Comparison of ENCODE assay signal across 9 mouse cellular contexts in genomic region chr15:93596285-93596684, GRCm38 (mm10). TPM values are rescaled to one million over a fixed set of nuclear protein-coding genes. Genes with fewer than 3 reads are reported as not detected.
DNase-seq lines count a peak whose midpoint lies in the region; ATAC-seq and TF ChIP-seq lines count a peak whose summit lies in the region.
"Had no signal": no experiment of that assay in that cellular context is flagged by ENCODE, and none has a peak within 500 bp of the region (broad histone marks: within the 10 kb centered on the region; RNA-seq: fewer than 3 reads in every experiment).

No protein-coding gene starts in this region.

- peak overlapping the region; percentile 80 for H3K9ac ChIP-seq in hindbrain, postnatal 0 days (replicated peaks; ENCODE audit: low read length)

- peak overlapping the region; percentile 80 for H3K4me3 ChIP-seq in cortical plate, adult 2 months (ENCODE audit: insufficient read depth, low read length)
- H3K4me3 ChIP-seq in hindbrain, postnatal 0 days (ENCODE audit: low read length), result peak overlapping the region; percentile 64
- H3K4me3 ChIP-seq in left cerebral cortex, adult 2 months, result peak overlapping the region; percentile 99

- peak; percentile 38; the same call in 1 of the 2 replicates for ATAC-seq in hindbrain, postnatal 0 days

- H3K9me3 ChIP-seq in hindbrain, postnatal 0 days (ENCODE audit: low read length), result no peaks in the 10 kb centered on the region

- no peaks in the 10 kb centered on the region for H3K27me3 ChIP-seq in hindbrain, postnatal 0 days (ENCODE audit: insufficient read depth, low read length)

- no peak for TF ChIP-seq POLR2A in cortical plate, adult 2 months (IDR thresholded peaks at IDR 0.05; ENCODE audit: extremely low read depth, insufficient read depth, low read length)

- H3K27ac ChIP-seq in cortical plate, adult 2 months (ENCODE audit: insufficient read depth, low read length), result peak overlapping the region; percentile 88
- peak overlapping the region; percentile 84; the same call in 1 of the 2 replicates for H3K27ac ChIP-seq in hindbrain, postnatal 0 days
- H3K27ac ChIP-seq in left cerebral cortex, adult 2 months, result peak overlapping the region; percentile 95
- H3K27ac ChIP-seq: macrophage had no signal

- H3K36me3 ChIP-seq in hindbrain, postnatal 0 days (ENCODE audit: insufficient read depth, low read length), result no peaks in the 10 kb centered on the region

- peak overlapping the region; percentile 85 for H3K4me2 ChIP-seq in hindbrain, postnatal 0 days (ENCODE audit: low read depth, low read length)

- peak; percentile 71 for DNase-seq in adipocyte (ENCODE audit: low spot score)
- DNase-seq in gastrocnemius, postnatal 10 days, result peak; percentile 68
- DNase-seq in hindbrain, postnatal 0 days (ENCODE audit: low spot score), result peak; percentile 65
- DNase-seq in left cerebral cortex, adult 2 months (ENCODE audit: extremely low spot score in 1 of 2, low spot score in 2 of 2), result peak; percentile 73 to 81
- peak; percentile 79 to 86 for DNase-seq in lung, postnatal 4 days
- DNase-seq in right cerebral cortex, adult 2 months (ENCODE audit: low spot score in 2 of 2), result peak; percentile 81 to 84
- no peak for DNase-seq in c-Kit-positive CD71-positive TER-119-positive erythroid progenitor cells, embryonic 14.5 days (ENCODE audit: low spot score)

- H3K4me1 ChIP-seq in cortical plate, adult 2 months (ENCODE audit: control insufficient read depth, insufficient read depth, low read length), result no peaks in the 10 kb centered on the region; the same call in 1 of the 2 replicates
- peaks cover 9% of the 10 kb centered on the region; the same call in 1 of the 2 replicates for H3K4me1 ChIP-seq in hindbrain, postnatal 0 days (ENCODE audit: insufficient read depth, low read length)

- under 1% methylated on average over 11 of the region's 11 CpGs for WGBS in hindbrain, postnatal 0 days

- TF ChIP-seq CTCF in cortical plate, adult 2 months (IDR thresholded peaks at IDR 0.05; ENCODE audit: extremely low read depth, insufficient read depth, low read length), result no peak
- TF ChIP-seq CTCF in hindbrain, postnatal 0 days (IDR thresholded peaks at IDR 0.05; ENCODE audit: low read depth), result no peak
- no peak for TF ChIP-seq CTCF in left cerebral cortex, adult 2 months (IDR thresholded peaks at IDR 0.05)

- intact Hi-C loops in left cerebral cortex, adult 2 months (cut with DNase I), result loop anchor here (5.0 kb wide), 4 partner anchors 151 to 656 kb away; no protein-coding TSS in a partner anchor

RNA-seq across cellular contexts. Expression of gene Prickle1, which starts 0.6 kb away (rescaled TPM):
- polyA plus RNA-seq in cortical plate, adult 2 months (2012; rRNA removed), result 51.8 and 53.1 TPM in 2 replicates
- 10 to 100 TPM in 1 of 2 experiments, 1 to 10 TPM in 1; 8.1 to 10.6 TPM for total RNA-seq in gastrocnemius, postnatal 10 days (2021)
- 14.5 and 17.1 TPM in 2 replicates for total RNA-seq in hindbrain, postnatal 0 days (2014; rRNA removed)
- polyA plus RNA-seq in hindbrain, postnatal 0 days (2015; fragmentation: Nextera tagmentation; extraction: Ambion mirVana), result 16.0 and 16.2 TPM in 2 replicates
- total RNA-seq in left cerebral cortex, adult 2 months (2021), result 10 to 100 TPM; 92.4 to 93.4 TPM
- polyA plus RNA-seq: macrophage had no signal
